Mouse (Mus musculus) stomach, embryonic 15.5 days (tissue): Measurements from ENCODE around the gene Magee1. TPM values are rescaled to one million over a fixed set of nuclear protein-coding genes. Genes with fewer than 3 reads are reported as not detected.
"Not testable (repeated sequence)": the region's sequence is repeated elsewhere in the genome, so short reads cannot be mapped to it uniquely, and the experiment has no call there.

Source experiments
- ATAC-seq: fragments of 200-750 bp; cut with Nextera tagmentation; 2 replicates; pipeline ENCODE4 v1.8.0; 2017; ENCODE audit warnings: low read depth, moderate number of reproducible peaks, moderate TSS enrichment; ENCODE audit not compliant: insufficient read depth, low FRiP score
- H3K27ac ChIP-seq: fragments of 300-500 bp; sonication (generic); 2 replicates; pipeline ENCODE4 v1.5.1; 2015; ENCODE audit warnings: mild to moderate bottlenecking, inconsistent platforms
- H3K27me3 ChIP-seq: fragments of 300-500 bp; sonication (generic); replicated peaks from 2 replicates; pipeline ENCODE4 v1.6.1; 2015; ENCODE audit warnings: inconsistent platforms
- H3K36me3 ChIP-seq: fragments of 300-500 bp; sonication (generic); 2 replicates; pipeline ENCODE4 v1.6.1; 2015; ENCODE audit warnings: inconsistent platforms
- H3K4me1 ChIP-seq: fragments of 300-500 bp; sonication (generic); 2 replicates; pipeline ENCODE4 v1.6.1; 2015; ENCODE audit warnings: inconsistent platforms
- H3K4me2 ChIP-seq: fragments of 300-500 bp; sonication (generic); 2 replicates; pipeline ENCODE4 v1.6.1; 2015; ENCODE audit warnings: mild to moderate bottlenecking, inconsistent platforms
- H3K4me3 ChIP-seq: fragments of 300-500 bp; sonication (generic); replicated peaks from 2 replicates; pipeline ENCODE4 v1.5.1; 2015; ENCODE audit warnings: inconsistent platforms
- H3K9ac ChIP-seq: fragments of 300-500 bp; sonication (generic); 2 replicates; pipeline ENCODE4 v1.6.1; 2015; ENCODE audit warnings: inconsistent platforms
- H3K9me3 ChIP-seq: fragments of 300-500 bp; sonication (generic); 2 replicates; pipeline ENCODE4 v1.6.1; 2016; ENCODE audit warnings: inconsistent platforms
- WGBS: fragments of 180-500 bp; shearing (Covaris S2); methylation state at CpG from one replicate; pipeline ENCODE4 v1.1.7; 2015; 5-methylcytosine and 5-hydroxymethylcytosine counted together
- polyA plus RNA-seq: library from polyadenylated mRNA; unstranded; fragments of >200 nt; fragmentation: Nextera tagmentation; extraction: Ambion mirVana; gene quantifications from 2 replicates; pipeline ENCODE4 v1.2.1, GENCODE M21; 2015

Gene Magee1
- polyA plus RNA-seq = 22.2 and 22.4 TPM in 2 replicates

DNA sequence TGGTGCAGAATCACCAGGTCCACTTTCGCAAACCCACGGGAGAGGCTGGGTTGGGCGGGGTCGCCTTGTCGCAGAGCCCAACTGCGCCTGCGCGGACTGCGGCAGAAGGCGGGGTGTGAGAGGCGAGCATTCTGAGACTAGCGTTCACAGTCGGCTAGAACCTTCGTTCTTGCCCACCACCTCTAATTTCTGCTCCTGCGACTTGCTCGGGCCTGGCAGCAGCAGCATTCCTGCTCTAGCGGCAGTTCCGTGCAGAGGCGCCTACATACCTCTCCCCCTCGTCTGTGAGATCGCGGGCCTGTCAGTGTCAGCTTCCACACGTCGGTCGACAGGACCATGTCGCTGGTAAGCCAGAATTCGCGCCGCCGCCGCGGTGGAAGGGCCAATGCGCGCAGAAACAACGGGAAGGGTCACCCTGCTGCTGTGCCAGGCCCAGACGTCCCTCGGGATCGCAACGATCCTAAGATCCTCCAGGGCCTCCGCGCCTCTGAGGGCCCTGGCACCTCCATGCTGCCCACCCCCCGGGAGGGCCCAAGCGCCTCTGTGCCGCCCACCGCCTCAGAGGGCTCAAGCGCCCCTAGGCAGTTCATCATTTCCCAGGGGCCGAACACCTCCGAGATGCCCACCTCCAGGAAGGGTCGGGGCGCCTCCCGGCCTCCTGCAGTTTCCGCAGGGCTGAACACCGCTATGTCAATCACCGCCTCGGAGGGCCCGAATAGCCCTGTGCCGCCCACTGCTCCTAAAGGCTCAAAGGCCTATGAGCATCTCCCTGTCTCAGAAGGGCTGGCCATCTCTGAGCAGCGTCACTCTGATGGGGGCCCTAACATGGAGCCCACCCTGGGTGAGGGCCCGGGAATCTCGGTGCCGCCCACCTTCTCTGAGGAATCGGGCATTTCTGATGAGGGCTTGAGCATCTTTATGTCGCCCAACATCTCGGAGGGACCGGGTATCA is at the start of gene Magee1:
Magee1 (plus strand) TSS at position 104 of the 952 bp plus-strand sequence.
- peak within 1 kb of the TSS; percentile 34 for H3K9ac ChIP-seq
- ATAC-seq = peak; percentile 60; the same call in 1 of the 2 replicates
- WGBS = 13% methylated on average over 63 of the region's 65 CpGs

DNA sequence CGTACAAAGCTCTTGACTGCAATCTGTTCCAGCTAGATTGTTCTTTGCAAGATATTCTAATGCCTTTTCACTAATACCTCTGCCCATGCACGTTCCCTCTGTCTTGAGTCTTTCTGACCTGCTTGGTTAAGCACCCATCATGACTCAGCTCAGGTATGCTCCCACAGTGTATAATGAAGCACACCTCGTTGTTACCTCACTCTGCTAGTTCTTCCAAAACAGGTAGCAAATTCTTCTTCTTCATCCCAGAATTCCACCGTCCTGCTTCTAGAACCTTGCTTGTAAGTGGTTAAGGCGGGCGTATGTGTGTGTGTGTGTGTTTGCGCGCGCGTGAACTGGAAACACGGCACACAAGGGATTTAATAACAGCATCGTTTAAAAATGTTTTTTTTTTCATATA is 41.0 kb upstream of the Magee1 start:
- H3K4me1 ChIP-seq = no peaks in the 10 kb centered on the region
- no peak; the same call in 1 of the 2 replicates for ATAC-seq
- no peak overlapping the region; the same call in 1 of the 2 replicates for H3K27ac ChIP-seq
- H3K36me3 ChIP-seq = no peaks in the 10 kb centered on the region
- H3K9me3 ChIP-seq = no peaks in the 10 kb centered on the region
- peak overlapping the region; percentile 67 for H3K4me2 ChIP-seq
- H3K4me3 ChIP-seq = peak overlapping the region; percentile 62
- WGBS = 4% methylated on average over 12 of the region's 12 CpGs
- H3K9ac ChIP-seq = no peak overlapping the region
- H3K27me3 ChIP-seq = no peaks in the 10 kb centered on the region

More for the DNA sequence above, at the start of gene Magee1:
- 0 out of 2 replicates have a peak within 1 kb of the TSS, but pooled peaks have one; percentile 16 for H3K27ac ChIP-seq
- H3K4me2 ChIP-seq = peak within 1 kb of the TSS; percentile 83
- H3K4me3 ChIP-seq = peak within 1 kb of the TSS; percentile 56
- H3K4me1 ChIP-seq = no peaks in the 10 kb centered on the region
- no peaks in the 10 kb centered on the region for H3K9me3 ChIP-seq
- no peaks in the 10 kb centered on the region for H3K36me3 ChIP-seq
- H3K27me3 ChIP-seq = peaks cover 10% of the 10 kb centered on the region; the same call in 1 of the 2 replicates

DNA sequence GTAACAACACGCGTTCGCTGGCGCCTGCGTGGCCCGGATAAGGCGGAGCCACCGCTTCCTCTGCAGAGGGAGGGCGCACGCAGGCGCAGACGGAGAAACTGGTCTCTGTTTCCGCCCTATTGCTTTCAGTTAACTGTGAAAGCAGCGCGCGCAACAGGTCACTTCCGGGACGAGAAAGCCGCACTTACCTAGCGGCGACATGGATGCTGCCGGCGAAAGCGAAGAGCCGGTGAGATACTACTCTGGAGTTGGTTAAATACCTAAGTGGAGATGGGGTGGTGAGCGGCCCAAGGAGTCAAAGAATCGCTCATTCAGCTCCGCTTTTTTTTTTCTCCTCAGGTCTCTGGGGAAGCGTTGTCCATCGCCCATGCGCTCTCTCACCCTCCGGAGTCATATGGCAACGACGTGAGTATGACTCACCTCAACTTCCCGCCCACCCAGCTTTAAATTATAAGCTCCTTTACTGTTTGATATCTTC is 40.5 kb upstream of the Magee1 start, which contains the start of gene Pbdc1:
Pbdc1 (plus strand) TSS at position 142 of the 478 bp plus-strand sequence.
- H3K27me3 ChIP-seq = no peaks in the 10 kb centered on the region

GRCm38 (mm10) chrX:105080096-105080495 is 40.1 kb upstream of the Magee1 start:
- ATAC-seq = no peak
- Histone ChIP-seq H3K27me3 (no peaks in the 10 kb centered on the region), H3K36me3 (no peaks in the 10 kb centered on the region), H3K4me1 (no peaks in the 10 kb centered on the region), H3K4me2 (peak overlapping the region; percentile 67), H3K9me3 (no peaks in the 10 kb centered on the region), H3K4me3 (peak overlapping the region; percentile 62), H3K27ac (peak overlapping the region; percentile 59; the same call in 1 of the 2 replicates), H3K9ac (peak overlapping the region; percentile 32; the same call in 1 of the 2 replicates)
- WGBS = 12% methylated on average over 8 of the region's 8 CpGs

More for the DNA sequence above, 40.5 kb upstream of the Magee1 start, which contains the start of gene Pbdc1:
- H3K4me2 ChIP-seq = peak within 1 kb of the TSS; percentile 67
- no peaks in the 10 kb centered on the region for H3K9me3 ChIP-seq
- peak within 1 kb of the TSS; percentile 32 for H3K9ac ChIP-seq
- H3K4me3 ChIP-seq = peak within 1 kb of the TSS; percentile 62
- 3% methylated on average over 35 of the region's 35 CpGs for WGBS
- ATAC-seq = peak; percentile 96
- no peaks in the 10 kb centered on the region for H3K36me3 ChIP-seq
- no peaks in the 10 kb centered on the region for H3K4me1 ChIP-seq
- H3K27ac ChIP-seq = peak within 1 kb of the TSS; percentile 59

- H3K9ac ChIP-seq, H3K4me1 ChIP-seq, H3K27me3 ChIP-seq, ATAC-seq, H3K9me3 ChIP-seq, H3K4me2 ChIP-seq, H3K36me3 ChIP-seq, H3K4me3 ChIP-seq, H3K27ac ChIP-seq: not testable (repeated sequence)
- WGBS = 93% methylated on average over 7 of the region's 7 CpGs
These were observed 37.2 kb upstream of the Magee1 start for GRCm38 (mm10) chrX:105083013-105083412.

GRCm38 (mm10) chrX:105104175-105104574 is 16.0 kb upstream of the Magee1 start:
- Histone ChIP-seq H3K36me3 (no peaks in the 10 kb centered on the region), H3K4me2 (no peak overlapping the region), H3K9me3 (no peaks in the 10 kb centered on the region), H3K27ac (no peak overlapping the region), H3K9ac (no peak overlapping the region), H3K4me1 (no peaks in the 10 kb centered on the region), H3K4me3 (no peak overlapping the region), H3K27me3 (no peaks in the 10 kb centered on the region)
- 53% methylated on average over 5 of the region's 5 CpGs for WGBS
- ATAC-seq = no peak

- H3K9ac ChIP-seq = no peak overlapping the region
- ATAC-seq = no peak
- H3K4me3 ChIP-seq = no peak overlapping the region
- WGBS = 54% methylated on average over 2 of the region's 2 CpGs
- no peaks in the 10 kb centered on the region for H3K4me1 ChIP-seq
- H3K4me2 ChIP-seq = no peak overlapping the region
- H3K36me3 ChIP-seq = no peaks in the 10 kb centered on the region
- no peaks in the 10 kb centered on the region for H3K27me3 ChIP-seq
- H3K9me3 ChIP-seq = no peaks in the 10 kb centered on the region
- no peak overlapping the region for H3K27ac ChIP-seq
These were observed 5.2 kb upstream of the Magee1 start for GRCm38 (mm10) chrX:105114994-105115393.

- Histone ChIP-seq H3K9ac (0 out of 2 replicates have a peak overlapping the region, but pooled peaks have one; percentile 34), H3K9me3 (no peaks in the 10 kb centered on the region), H3K27me3 (peaks cover 10% of the 10 kb centered on the region; the same call in 1 of the 2 replicates), H3K27ac (no peak overlapping the region), H3K4me1 (no peaks in the 10 kb centered on the region), H3K4me3 (peak overlapping the region; percentile 56), H3K4me2 (peak overlapping the region; percentile 83), H3K36me3 (no peaks in the 10 kb centered on the region)
- WGBS = 23% methylated on average over 34 of the region's 38 CpGs
- ATAC-seq = peak; percentile 48
These were observed 1.2 kb downstream of the Magee1 start for GRCm38 (mm10) chrX:105121227-105121865.

DNA sequence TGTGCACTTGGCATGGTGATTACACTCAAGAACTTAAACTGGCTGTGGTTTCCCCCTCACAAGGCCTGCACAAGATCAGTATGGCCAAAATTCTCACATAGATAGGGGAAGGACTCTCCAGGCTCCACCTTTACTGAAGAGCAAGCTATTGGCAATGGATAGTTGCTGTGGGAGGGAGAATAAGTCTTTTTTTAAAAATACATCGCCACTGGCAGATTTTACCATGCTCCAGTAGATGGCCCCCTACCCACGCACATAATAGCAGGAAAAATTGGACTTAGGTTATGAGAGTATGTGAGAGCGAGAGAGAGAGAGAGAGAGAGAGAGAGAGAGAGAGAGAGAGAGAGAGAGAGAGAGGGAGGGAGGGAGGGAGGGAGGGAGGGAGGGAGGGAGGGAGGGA is 4.7 kb downstream of the Magee1 start:
- 5% methylated on average over 2 of the region's 3 CpGs for WGBS

GRCm38 (mm10) chrX:105151872-105152461 is 31.8 kb downstream of the Magee1 start:
- no peak for ATAC-seq
- Histone ChIP-seq H3K4me3 (no peak overlapping the region), H3K27me3 (0 out of 2 replicates have a peak, but pooled peaks cover 2% of the 10 kb centered on the region), H3K4me2 (peak overlapping the region; percentile 37; the same call in 1 of the 2 replicates), H3K4me1 (no peaks in the 10 kb centered on the region), H3K9me3 (no peaks in the 10 kb centered on the region), H3K36me3 (no peaks in the 10 kb centered on the region), H3K27ac (no peak overlapping the region), H3K9ac (no peak overlapping the region)
- 40% methylated on average over 13 of the region's 26 CpGs for WGBS

More for the DNA sequence above, 4.7 kb downstream of the Magee1 start:
- Histone ChIP-seq H3K4me2 (no peak overlapping the region), H3K27ac (no peak overlapping the region), H3K9me3 (no peaks in the 10 kb centered on the region), H3K4me1 (no peaks in the 10 kb centered on the region), H3K36me3 (no peaks in the 10 kb centered on the region), H3K9ac (no peak overlapping the region), H3K4me3 (no peak overlapping the region), H3K27me3 (peaks cover 10% of the 10 kb centered on the region; the same call in 1 of the 2 replicates)
- ATAC-seq = no peak

DNA sequence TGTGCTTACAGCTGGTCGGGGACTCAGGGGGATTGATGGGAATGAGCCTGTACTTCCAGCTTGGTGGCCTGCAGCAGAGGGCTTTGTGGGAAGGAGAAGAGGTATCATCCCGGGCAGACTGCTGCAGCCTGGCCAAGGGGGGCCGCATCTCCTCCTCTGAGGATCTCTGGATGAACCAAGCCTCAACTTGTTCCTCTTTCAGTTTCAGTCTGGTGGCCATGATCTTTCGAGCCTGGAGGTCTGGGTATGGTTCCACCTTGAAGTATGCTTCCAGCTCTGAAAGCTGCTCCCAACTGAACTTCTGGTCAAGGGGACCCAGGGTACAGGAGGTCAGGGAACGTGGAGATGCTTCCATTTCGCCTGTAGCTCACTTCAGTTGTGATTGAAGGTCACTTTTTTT is 44.8 kb downstream of the Magee1 start:
- not testable (repeated sequence) for ATAC-seq, H3K27me3 ChIP-seq, H3K9me3 ChIP-seq, H3K4me3 ChIP-seq, H3K4me2 ChIP-seq, H3K9ac ChIP-seq, H3K36me3 ChIP-seq, H3K27ac ChIP-seq, H3K4me1 ChIP-seq
- 64% methylated on average over 6 of the region's 6 CpGs for WGBS
